Mouse (Mus musculus): ENCODE results near the gene Adam15. TPM values are rescaled to one million over a fixed set of nuclear protein-coding genes. Genes with fewer than 3 reads are reported as not detected.

Adam15 gene
- polyA plus RNA-seq (2015; fragmentation: Nextera tagmentation; extraction: Ambion mirVana), result 75.1 and 76.0 TPM in 2 replicates

- H3K4me2 ChIP-seq (ENCODE audit: low read depth, low read length), result peak within 1 kb of the TSS; percentile 100
- peak within 1 kb of the TSS; percentile 74 for H3K4me3 ChIP-seq (ENCODE audit: low read length)
- no peaks in the 10 kb centered on the region; the same call in 1 of the 2 replicates for H3K27me3 ChIP-seq (ENCODE audit: control insufficient read depth, insufficient read depth, low read depth, low read length)
- peaks cover 20% of the 10 kb centered on the region for H3K4me1 ChIP-seq (replicated peaks; ENCODE audit: control insufficient read depth, insufficient read depth, low read length)
- WGBS, result 2% methylated on average over 59 of the region's 59 CpGs
- peak within 1 kb of the TSS; percentile 69 for H3K27ac ChIP-seq (ENCODE audit: low read length)
- H3K9me3 ChIP-seq (ENCODE audit: control insufficient read depth, low read length), result no peaks in the 10 kb centered on the region
- H3K9ac ChIP-seq (ENCODE audit: low read length), result peak within 1 kb of the TSS; percentile 76
- H3K36me3 ChIP-seq (ENCODE audit: control insufficient read depth, insufficient read depth, low read length), result no peaks in the 10 kb centered on the region
- ATAC-seq (ENCODE audit: low read depth), result peak; percentile 92
Observed at GRCm38 (mm10) chr3:89349869-89350501, at the start of gene Adam15. Adam15 (minus strand) TSS chr3:89349996.

- H3K9ac ChIP-seq (ENCODE audit: low read length), result peak overlapping the region; percentile 78
- H3K27ac ChIP-seq (ENCODE audit: low read length), result peak overlapping the region; percentile 60; the same call in 1 of the 2 replicates
- peak overlapping the region; percentile 73 for H3K4me3 ChIP-seq (ENCODE audit: low read length)
- ATAC-seq (ENCODE audit: low read depth), result no peak
- H3K4me1 ChIP-seq (replicated peaks; ENCODE audit: control insufficient read depth, insufficient read depth, low read length), result peaks cover 9% of the 10 kb centered on the region
- H3K36me3 ChIP-seq (ENCODE audit: control insufficient read depth, insufficient read depth, low read length), result no peaks in the 10 kb centered on the region
- H3K27me3 ChIP-seq (ENCODE audit: control insufficient read depth, insufficient read depth, low read depth, low read length), result no peaks in the 10 kb centered on the region
- peak overlapping the region; percentile 99 for H3K4me2 ChIP-seq (ENCODE audit: low read depth, low read length)
- 2% methylated on average over 4 of the region's 4 CpGs for WGBS
- H3K9me3 ChIP-seq (ENCODE audit: control insufficient read depth, low read length), result no peaks in the 10 kb centered on the region
Observed at GRCm38 (mm10) chr3:89396654-89397005, 46.8 kb upstream of the Adam15 start.

DNA sequence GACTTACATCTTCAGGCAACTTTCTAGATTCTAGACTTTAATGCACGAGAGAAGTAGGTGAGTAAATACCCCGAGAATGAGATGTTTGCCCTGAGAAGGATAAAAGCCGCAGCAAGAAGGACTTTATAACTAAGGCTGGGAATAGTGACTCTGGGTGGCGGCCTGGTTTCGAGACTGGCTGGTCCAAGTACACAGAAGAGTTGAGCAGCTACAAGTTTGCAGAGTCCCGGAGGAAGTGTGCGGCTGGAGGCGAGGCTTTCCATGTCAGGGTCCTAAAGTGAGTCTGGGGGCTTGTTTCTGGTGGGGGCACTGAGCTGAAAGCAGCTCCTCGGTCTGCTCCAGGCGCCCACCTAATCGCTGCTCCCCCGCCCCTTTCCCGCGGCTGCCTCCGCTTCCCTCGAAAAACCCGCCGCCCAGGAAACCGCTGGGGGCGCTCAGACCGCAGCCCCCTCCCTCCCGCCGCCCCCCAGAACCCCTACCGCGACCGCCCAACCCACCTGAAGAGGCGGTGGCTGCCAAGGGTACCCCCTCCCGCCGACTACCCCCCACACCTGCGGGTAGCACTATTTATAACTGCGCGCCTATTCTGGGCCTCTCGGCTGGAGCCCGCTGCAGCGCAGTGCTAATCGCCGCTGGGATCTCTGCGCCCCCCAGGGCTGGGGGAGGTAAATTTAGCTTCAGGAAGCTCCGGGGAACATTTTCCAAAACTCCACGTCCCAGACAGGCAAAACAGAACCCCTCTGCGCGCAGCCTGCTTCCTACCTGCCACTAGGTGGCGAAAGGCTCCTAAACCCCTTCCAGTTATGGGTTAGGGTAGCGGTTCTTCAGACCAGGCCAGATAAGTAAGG is 46.2 kb upstream of the Adam15 start:
- peak overlapping the region; percentile 60 for H3K27ac ChIP-seq (ENCODE audit: low read length)
- H3K36me3 ChIP-seq (ENCODE audit: control insufficient read depth, insufficient read depth, low read length), result no peaks in the 10 kb centered on the region
- no peaks in the 10 kb centered on the region for H3K27me3 ChIP-seq (ENCODE audit: control insufficient read depth, insufficient read depth, low read depth, low read length)
- H3K4me2 ChIP-seq (ENCODE audit: low read depth, low read length), result peak overlapping the region; percentile 99
- peak overlapping the region; percentile 78 for H3K9ac ChIP-seq (ENCODE audit: low read length)
- peak overlapping the region; percentile 73 for H3K4me3 ChIP-seq (ENCODE audit: low read length)
- peaks cover 15% of the 10 kb centered on the region for H3K4me1 ChIP-seq (replicated peaks; ENCODE audit: control insufficient read depth, insufficient read depth, low read length)
- WGBS, result under 1% methylated on average over 43 of the region's 44 CpGs
- no peak for ATAC-seq (ENCODE audit: low read depth)
- H3K9me3 ChIP-seq (ENCODE audit: control insufficient read depth, low read length), result no peaks in the 10 kb centered on the region

GRCm38 (mm10) chr3:89395419-89395805 is 45.6 kb upstream of the Adam15 start:
- no peaks in the 10 kb centered on the region for H3K36me3 ChIP-seq (ENCODE audit: control insufficient read depth, insufficient read depth, low read length)
- WGBS, result 2% methylated on average over 10 of the region's 10 CpGs

DNA sequence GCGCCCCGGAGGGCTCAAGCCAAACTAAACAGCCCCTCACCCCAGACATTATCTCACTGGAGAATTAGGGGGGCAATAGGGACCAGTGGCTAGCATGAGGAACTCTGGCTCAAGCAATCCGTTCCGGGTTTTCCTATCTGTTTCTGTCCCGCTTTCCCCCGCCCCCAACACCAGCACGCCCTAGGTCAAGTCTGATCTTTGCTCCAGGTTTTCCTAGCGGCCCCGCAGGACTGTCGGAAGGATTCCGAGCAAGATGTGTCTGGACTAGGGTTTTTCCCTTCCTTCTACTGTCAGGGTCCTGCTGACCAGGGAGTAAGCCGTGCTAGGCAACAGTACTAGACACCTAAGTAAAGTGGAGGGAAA is 45.1 kb upstream of the Adam15 start:
- peaks cover 26% of the 10 kb centered on the region for H3K4me1 ChIP-seq (replicated peaks; ENCODE audit: control insufficient read depth, insufficient read depth, low read length)
- H3K36me3 ChIP-seq (ENCODE audit: control insufficient read depth, insufficient read depth, low read length), result no peaks in the 10 kb centered on the region
- H3K4me2 ChIP-seq (ENCODE audit: low read depth, low read length), result peak overlapping the region; percentile 99
- peak; percentile 29 for ATAC-seq (ENCODE audit: low read depth)
- no peaks in the 10 kb centered on the region for H3K9me3 ChIP-seq (ENCODE audit: control insufficient read depth, low read length)
- H3K4me3 ChIP-seq (ENCODE audit: low read length), result peak overlapping the region; percentile 73
- under 1% methylated on average over 12 of the region's 12 CpGs for WGBS
- peak overlapping the region; percentile 80 for H3K9ac ChIP-seq (ENCODE audit: low read length)
- peak overlapping the region; percentile 98 for H3K27ac ChIP-seq (ENCODE audit: low read length)
- no peaks in the 10 kb centered on the region for H3K27me3 ChIP-seq (ENCODE audit: control insufficient read depth, insufficient read depth, low read depth, low read length)

More at GRCm38 (mm10) chr3:89395419-89395805, 45.6 kb upstream of the Adam15 start:
- Histone ChIP-seq H3K9me3 (ENCODE audit: control insufficient read depth, low read length) (no peaks in the 10 kb centered on the region), H3K27ac (ENCODE audit: low read length) (peak overlapping the region; percentile 98), H3K27me3 (ENCODE audit: control insufficient read depth, insufficient read depth, low read depth, low read length) (no peaks in the 10 kb centered on the region), H3K9ac (ENCODE audit: low read length) (peak overlapping the region; percentile 80), H3K4me3 (ENCODE audit: low read length) (peak overlapping the region; percentile 73), H3K4me2 (ENCODE audit: low read depth, low read length) (peak overlapping the region; percentile 99), H3K4me1 (replicated peaks; ENCODE audit: control insufficient read depth, insufficient read depth, low read length) (peaks cover 21% of the 10 kb centered on the region)
- ATAC-seq (ENCODE audit: low read depth), result no peak

DNA sequence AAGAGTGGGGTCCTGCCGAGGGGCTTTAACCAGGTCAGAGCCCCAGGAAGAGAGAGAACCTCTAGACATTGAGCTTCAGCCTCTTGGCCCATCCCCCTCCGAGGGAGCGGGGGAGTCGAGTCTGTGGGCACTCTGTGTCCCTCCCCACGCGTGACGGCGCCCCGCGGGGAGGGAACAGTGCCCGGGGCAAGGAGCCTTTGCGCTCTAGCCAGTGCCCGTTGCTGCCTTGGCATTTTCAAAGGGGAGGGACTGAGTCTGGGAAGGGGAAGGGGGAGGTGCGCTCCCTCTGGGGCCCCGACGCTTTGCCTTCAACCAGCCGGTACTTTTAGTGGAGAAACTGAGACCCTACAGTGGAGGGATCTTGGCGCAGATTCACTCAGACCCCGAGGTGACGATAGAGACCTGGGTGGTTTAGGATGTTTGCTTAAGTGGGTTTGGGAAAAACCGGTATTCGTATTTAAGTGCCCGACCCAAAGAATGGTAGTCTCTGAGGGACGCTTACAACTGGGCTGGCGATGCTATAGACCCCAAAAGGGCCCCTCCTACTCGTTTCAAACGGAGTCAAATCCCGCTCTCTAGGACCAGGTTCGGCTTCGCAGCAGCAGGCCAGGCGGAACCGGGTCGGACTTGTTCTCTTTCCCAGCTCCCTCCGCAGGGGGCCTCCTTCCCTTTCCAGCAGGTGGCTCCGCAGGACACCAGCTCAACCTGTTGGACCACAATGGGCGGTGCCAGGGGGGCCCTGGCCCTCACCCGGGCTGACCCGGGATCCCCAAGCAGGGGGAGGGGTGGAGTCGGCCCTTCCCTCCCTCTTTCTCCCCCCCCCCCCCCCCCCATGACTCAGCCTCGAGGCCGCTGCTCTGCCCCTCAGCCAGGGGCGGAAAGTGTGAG is 44.5 kb upstream of the Adam15 start, which contains the start of gene Zbtb7b:
Zbtb7b (minus strand) TSS at position 771 of the 888 bp plus-strand sequence.
- under 1% methylated on average over 40 of the region's 42 CpGs for WGBS
- H3K4me3 ChIP-seq (ENCODE audit: low read length), result peak within 1 kb of the TSS; percentile 73
- peaks cover 29% of the 10 kb centered on the region for H3K4me1 ChIP-seq (replicated peaks; ENCODE audit: control insufficient read depth, insufficient read depth, low read length)
- ATAC-seq (ENCODE audit: low read depth), result peak; percentile 58
- H3K9ac ChIP-seq (ENCODE audit: low read length), result peak within 1 kb of the TSS; percentile 80
- peak within 1 kb of the TSS; percentile 99 for H3K4me2 ChIP-seq (ENCODE audit: low read depth, low read length)
- no peaks in the 10 kb centered on the region for H3K9me3 ChIP-seq (ENCODE audit: control insufficient read depth, low read length)
- no peaks in the 10 kb centered on the region for H3K27me3 ChIP-seq (ENCODE audit: control insufficient read depth, insufficient read depth, low read depth, low read length)
- no peaks in the 10 kb centered on the region for H3K36me3 ChIP-seq (ENCODE audit: control insufficient read depth, insufficient read depth, low read length)
- H3K27ac ChIP-seq (ENCODE audit: low read length), result peak within 1 kb of the TSS; percentile 98

DNA sequence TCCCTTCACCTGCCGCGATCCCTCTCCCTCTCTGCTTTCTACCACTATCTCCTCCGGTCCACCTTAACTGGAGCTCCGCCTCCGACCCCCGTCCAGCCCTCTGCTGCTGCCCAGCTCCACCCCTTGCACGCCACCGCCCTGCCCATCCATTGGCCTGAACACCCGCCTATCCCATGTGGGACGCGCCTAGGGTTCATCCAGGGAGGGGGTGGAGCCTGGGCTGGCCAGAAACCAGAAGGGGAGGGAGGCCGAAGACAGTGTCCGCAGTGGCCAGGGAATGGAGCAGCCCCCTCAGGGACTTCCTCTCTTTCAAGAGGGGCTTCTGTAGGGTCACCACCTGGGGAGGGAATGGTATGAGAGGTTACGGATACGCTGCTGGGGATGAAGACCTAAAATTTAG is 43.8 kb upstream of the Adam15 start:
- 0% methylated on average over 15 of the region's 15 CpGs for WGBS
- peak; percentile 95 for ATAC-seq (ENCODE audit: low read depth)

GRCm38 (mm10) chr3:89392871-89393311 is 43.1 kb upstream of the Adam15 start:
- H3K27ac ChIP-seq (ENCODE audit: low read length), result peak overlapping the region; percentile 89
- no peaks in the 10 kb centered on the region for H3K9me3 ChIP-seq (ENCODE audit: control insufficient read depth, low read length)
- peaks cover 34% of the 10 kb centered on the region for H3K4me1 ChIP-seq (replicated peaks; ENCODE audit: control insufficient read depth, insufficient read depth, low read length)
- no peak for ATAC-seq (ENCODE audit: low read depth)
- under 1% methylated on average over 14 of the region's 24 CpGs for WGBS
- peak overlapping the region; percentile 73 for H3K4me3 ChIP-seq (ENCODE audit: low read length)
- H3K27me3 ChIP-seq (ENCODE audit: control insufficient read depth, insufficient read depth, low read depth, low read length), result no peaks in the 10 kb centered on the region
- peak overlapping the region; percentile 76 for H3K9ac ChIP-seq (ENCODE audit: low read length)
- peak overlapping the region; percentile 98 for H3K4me2 ChIP-seq (ENCODE audit: low read depth, low read length)
- H3K36me3 ChIP-seq (ENCODE audit: control insufficient read depth, insufficient read depth, low read length), result no peaks in the 10 kb centered on the region

More for the DNA sequence above, 43.8 kb upstream of the Adam15 start:
- H3K4me2 ChIP-seq (ENCODE audit: low read depth, low read length), result peak overlapping the region; percentile 99
- peak overlapping the region; percentile 73 for H3K4me3 ChIP-seq (ENCODE audit: low read length)
- H3K4me1 ChIP-seq (replicated peaks; ENCODE audit: control insufficient read depth, insufficient read depth, low read length), result peaks cover 29% of the 10 kb centered on the region
- H3K9ac ChIP-seq (ENCODE audit: low read length), result peak overlapping the region; percentile 80
- no peaks in the 10 kb centered on the region for H3K27me3 ChIP-seq (ENCODE audit: control insufficient read depth, insufficient read depth, low read depth, low read length)
- no peaks in the 10 kb centered on the region for H3K9me3 ChIP-seq (ENCODE audit: control insufficient read depth, low read length)
- peak overlapping the region; percentile 98 for H3K27ac ChIP-seq (ENCODE audit: low read length)
- H3K36me3 ChIP-seq (ENCODE audit: control insufficient read depth, insufficient read depth, low read length), result no peaks in the 10 kb centered on the region

Measured in lung, embryonic 16.5 days (tissue).